Mouse (Mus musculus) bone marrow, adult 2 months (tissue): Measurements from ENCODE around the gene Ubtd2.

Source experiments
- CTCF ChIP-seq: fragments of 200-500 bp; IDR thresholded peaks from 2 replicates; pipeline ENCODE4 v1.5.1; 2011; ENCODE audit warnings: low read length, control low read depth; ENCODE audit not compliant: control insufficient read depth, insufficient read depth
- POLR2A ChIP-seq: fragments of 200-500 bp; IDR thresholded peaks from 2 replicates; pipeline ENCODE4 v1.6.1; 2011; ENCODE audit warnings: low read depth, mild to moderate bottlenecking, control low read depth, low read length, borderline replicate concordance; ENCODE audit not compliant: control insufficient read depth

- TF ChIP-seq POLR2A = no peak
- no peak; the same call in 1 of the 2 replicates for TF ChIP-seq CTCF
Observed at GRCm38 (mm10) chr11:32499931-32500330, 44.8 kb downstream of the Ubtd2 start.
